Mouse (Mus musculus): ENCODE results near the gene Gp6. TPM values are rescaled to one million over a fixed set of nuclear protein-coding genes. Genes with fewer than 3 reads are reported as not detected.

Gene Gp6
- polyA plus RNA-seq, 2 experiments = 0.05 to 0.26 TPM

DNA sequence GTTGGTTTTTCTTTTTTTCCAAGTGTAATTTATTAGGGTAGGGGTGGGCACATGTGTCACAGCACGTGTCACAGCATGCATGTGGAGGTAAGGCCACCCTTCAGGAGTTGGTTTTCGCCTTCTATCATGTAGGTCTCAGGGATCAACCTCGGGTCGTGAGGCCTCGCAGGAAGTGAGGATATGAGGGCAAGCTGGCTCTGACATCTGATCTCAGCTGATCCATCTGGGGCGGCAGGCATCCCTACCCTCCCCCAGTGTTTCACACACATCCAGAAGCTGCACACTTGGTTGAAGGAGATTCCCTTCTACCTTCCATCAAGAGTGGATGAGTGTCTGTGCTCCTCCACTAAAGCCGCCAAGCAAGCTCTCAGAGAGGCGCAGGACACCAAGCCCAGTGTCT, 34.5 kb upstream of the Gp6 start:
- no peak for ATAC-seq (ENCODE audit: low FRiP score, low read depth)
- no peak for TF ChIP-seq POLR2A (IDR thresholded peaks at IDR 0.05; ENCODE audit: borderline replicate concordance, extremely low read depth, insufficient read depth, insufficient read length)
- DNase-seq (ENCODE audit: low spot score) = no peak
- Histone ChIP-seq H3K4me2 (replicated peaks; ENCODE audit: low read depth, low read length, severe bottlenecking) (no peak overlapping the region), H3K27me3 (ENCODE audit: control insufficient read depth, insufficient read depth, low read length) (no peaks in the 10 kb centered on the region), H3K9me3 (ENCODE audit: control insufficient read depth, low read length) (no peaks in the 10 kb centered on the region), H3K4me3 (replicated peaks; ENCODE audit: low read length) (no peak overlapping the region), H3K36me3 (ENCODE audit: control insufficient read depth, insufficient read depth, low read length) (peaks cover 77% of the 10 kb centered on the region), H3K9ac (ENCODE audit: low read depth, low read length, severe bottlenecking) (no peak overlapping the region), H3K4me1 (ENCODE audit: control insufficient read depth, insufficient read depth, low read length) (no peaks in the 10 kb centered on the region), H3K27ac (replicated peaks; ENCODE audit: low read depth, low read length) (no peak overlapping the region)
- WGBS = 88% methylated on average over 8 of the region's 8 CpGs

DNA sequence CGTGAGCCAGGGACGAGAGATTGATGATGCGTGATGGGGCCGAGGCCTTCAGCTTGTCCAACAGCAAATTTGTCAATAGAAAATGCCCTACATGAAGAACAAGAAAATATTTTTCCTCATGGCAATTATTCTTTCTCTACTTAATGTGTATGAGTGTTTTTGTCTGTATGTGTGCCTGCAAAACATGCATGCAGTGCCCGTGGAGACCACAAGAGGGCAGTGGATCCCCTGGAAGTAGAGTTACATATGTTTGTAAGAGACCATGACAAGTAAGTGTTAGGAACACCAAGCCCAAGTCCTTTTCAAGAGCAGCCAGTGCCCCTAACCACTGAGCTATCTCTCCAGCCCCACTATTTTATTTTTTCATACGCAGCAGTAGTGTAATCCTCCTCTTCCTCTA, 34.0 kb upstream of the Gp6 start:
- WGBS = 81% methylated on average over 6 of the region's 6 CpGs
- no peaks in the 10 kb centered on the region for H3K27me3 ChIP-seq (ENCODE audit: control insufficient read depth, insufficient read depth, low read length)
- no peak for TF ChIP-seq POLR2A (IDR thresholded peaks at IDR 0.05; ENCODE audit: borderline replicate concordance, extremely low read depth, insufficient read depth, insufficient read length)
- no peaks in the 10 kb centered on the region for H3K4me1 ChIP-seq (ENCODE audit: control insufficient read depth, insufficient read depth, low read length)
- no peak overlapping the region for H3K9ac ChIP-seq (ENCODE audit: low read depth, low read length, severe bottlenecking)
- H3K27ac ChIP-seq (replicated peaks; ENCODE audit: low read depth, low read length) = no peak overlapping the region
- no peak overlapping the region for H3K4me2 ChIP-seq (replicated peaks; ENCODE audit: low read depth, low read length, severe bottlenecking)
- no peak overlapping the region for H3K4me3 ChIP-seq (replicated peaks; ENCODE audit: low read length)
- peak; percentile 42 for DNase-seq (ENCODE audit: low spot score)
- H3K9me3 ChIP-seq (ENCODE audit: control insufficient read depth, low read length) = no peaks in the 10 kb centered on the region
- H3K36me3 ChIP-seq (ENCODE audit: control insufficient read depth, insufficient read depth, low read length) = peaks cover 76% of the 10 kb centered on the region
- ATAC-seq (ENCODE audit: low FRiP score, low read depth) = no peak

DNA sequence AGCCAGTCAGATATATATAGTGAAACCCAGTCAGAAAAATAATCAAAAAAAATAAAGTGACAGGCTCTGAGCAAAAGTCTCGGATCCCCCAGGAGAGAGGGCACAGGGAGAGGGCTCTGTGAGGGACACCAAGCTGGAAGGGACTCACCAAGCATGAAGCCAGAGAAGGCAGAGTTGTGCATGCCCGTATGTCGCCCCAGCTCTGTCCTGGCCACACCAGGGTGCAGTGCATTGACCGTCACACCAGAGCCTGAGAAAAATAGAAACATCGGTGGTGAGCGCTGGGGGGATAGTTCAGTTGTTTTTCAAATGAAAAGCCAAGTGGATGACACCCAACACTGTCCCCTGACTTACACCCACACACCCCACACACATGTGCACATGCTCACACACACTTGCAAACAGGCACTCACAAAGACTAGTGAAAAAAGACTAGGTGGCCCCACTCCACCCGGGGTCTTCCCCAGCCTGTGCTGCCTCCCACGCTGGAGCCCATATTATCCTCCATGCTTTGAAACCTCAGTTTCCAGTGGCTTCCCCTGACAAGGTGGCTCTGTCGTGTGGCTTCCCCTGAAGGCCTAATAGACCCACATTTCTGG, 32.8 kb upstream of the Gp6 start:
- Histone ChIP-seq H3K27ac (replicated peaks; ENCODE audit: low read depth, low read length) (no peak overlapping the region), H3K36me3 (ENCODE audit: control insufficient read depth, insufficient read depth, low read length) (peaks cover 80% of the 10 kb centered on the region), H3K9me3 (ENCODE audit: control insufficient read depth, low read length) (no peaks in the 10 kb centered on the region), H3K4me3 (replicated peaks; ENCODE audit: low read length) (no peak overlapping the region), H3K9ac (ENCODE audit: low read depth, low read length, severe bottlenecking) (no peak overlapping the region), H3K27me3 (ENCODE audit: control insufficient read depth, insufficient read depth, low read length) (no peaks in the 10 kb centered on the region), H3K4me1 (ENCODE audit: control insufficient read depth, insufficient read depth, low read length) (no peaks in the 10 kb centered on the region), H3K4me2 (replicated peaks; ENCODE audit: low read depth, low read length, severe bottlenecking) (no peak overlapping the region)
- 94% methylated on average over 9 of the region's 9 CpGs for WGBS
- DNase-seq (ENCODE audit: low spot score) (no peak), ATAC-seq (ENCODE audit: low FRiP score, low read depth) (no peak)
- TF ChIP-seq POLR2A (IDR thresholded peaks at IDR 0.05; ENCODE audit: borderline replicate concordance, extremely low read depth, insufficient read depth, insufficient read length) = no peak

DNA sequence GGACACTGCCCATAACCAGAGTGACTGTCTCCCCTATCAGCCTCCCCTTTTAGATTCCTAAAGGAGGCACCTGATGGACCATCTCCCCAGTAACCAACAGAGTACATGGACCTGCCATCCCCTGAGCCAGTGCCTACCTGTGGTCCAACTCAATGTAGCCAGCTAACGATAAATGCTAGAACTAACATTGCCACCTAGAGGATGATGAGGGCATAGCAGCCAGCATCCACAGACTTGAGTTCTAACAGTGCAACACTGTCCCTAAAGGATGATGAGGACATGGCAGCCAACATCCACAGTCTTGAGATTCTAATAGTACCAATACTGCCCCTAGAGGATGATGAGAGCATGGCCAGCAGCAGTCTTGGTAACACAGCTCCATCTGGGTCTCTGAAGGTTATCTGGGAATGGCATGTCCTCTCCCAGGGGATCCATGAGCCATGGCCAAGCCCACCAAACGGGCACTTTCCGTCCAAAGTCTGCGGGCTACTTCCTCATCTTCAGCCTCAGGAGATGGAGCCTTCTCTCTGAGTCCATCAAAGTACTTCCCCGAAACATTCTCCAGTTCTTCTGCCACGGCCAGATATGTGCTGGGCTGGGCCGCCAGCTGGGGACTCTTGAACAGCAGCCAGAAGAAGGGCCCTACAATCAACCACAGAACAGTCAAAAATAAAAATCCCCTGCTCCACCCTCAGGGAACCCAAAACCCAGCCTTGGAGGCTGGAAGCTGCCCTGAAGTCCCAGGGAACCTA, 29.8 kb upstream of the Gp6 start:
- 77% methylated on average over 7 of the region's 7 CpGs for WGBS
- ATAC-seq (ENCODE audit: low FRiP score, low read depth) (peak; percentile 90), DNase-seq (ENCODE audit: low spot score) (peak; percentile 98)
- H3K36me3 ChIP-seq (ENCODE audit: control insufficient read depth, insufficient read depth, low read length) = peaks cover 59% of the 10 kb centered on the region
- H3K4me3 ChIP-seq (replicated peaks; ENCODE audit: low read length) = no peak overlapping the region
- H3K9me3 ChIP-seq (ENCODE audit: control insufficient read depth, low read length) = no peaks in the 10 kb centered on the region
- H3K9ac ChIP-seq (ENCODE audit: low read depth, low read length, severe bottlenecking) = no peak overlapping the region
- TF ChIP-seq POLR2A (IDR thresholded peaks at IDR 0.05; ENCODE audit: borderline replicate concordance, extremely low read depth, insufficient read depth, insufficient read length) = no peak
- H3K27me3 ChIP-seq (ENCODE audit: control insufficient read depth, insufficient read depth, low read length) = no peaks in the 10 kb centered on the region
- H3K4me2 ChIP-seq (replicated peaks; ENCODE audit: low read depth, low read length, severe bottlenecking) = no peak overlapping the region
- H3K4me1 ChIP-seq (ENCODE audit: control insufficient read depth, insufficient read depth, low read length) = no peaks in the 10 kb centered on the region
- no peak overlapping the region for H3K27ac ChIP-seq (replicated peaks; ENCODE audit: low read depth, low read length)

DNA sequence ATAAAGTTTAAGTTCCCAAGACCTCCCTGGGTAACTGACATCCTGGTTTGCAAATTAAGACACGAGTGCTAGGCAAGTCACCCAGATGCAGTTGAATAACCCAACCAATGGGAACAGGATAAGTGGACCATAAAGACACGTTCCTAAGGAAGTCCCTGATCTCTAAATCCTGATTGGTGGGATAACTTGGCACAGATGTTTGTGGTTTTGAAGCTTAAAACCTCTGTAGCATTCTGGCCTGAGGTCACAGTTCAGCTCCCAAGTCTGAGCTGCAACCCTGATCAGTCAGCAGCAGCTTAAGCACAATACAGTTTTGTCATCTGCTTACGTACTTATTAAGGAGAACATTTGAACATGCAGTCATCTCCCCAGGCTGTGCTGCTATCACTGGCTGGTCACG, 22.7 kb upstream of the Gp6 start:
- Histone ChIP-seq H3K9me3 (ENCODE audit: control insufficient read depth, low read length) (no peaks in the 10 kb centered on the region), H3K27ac (replicated peaks; ENCODE audit: low read depth, low read length) (no peak overlapping the region), H3K4me3 (replicated peaks; ENCODE audit: low read length) (no peak overlapping the region), H3K27me3 (ENCODE audit: control insufficient read depth, insufficient read depth, low read length) (no peaks in the 10 kb centered on the region), H3K4me1 (ENCODE audit: control insufficient read depth, insufficient read depth, low read length) (no peaks in the 10 kb centered on the region), H3K4me2 (replicated peaks; ENCODE audit: low read depth, low read length, severe bottlenecking) (no peak overlapping the region), H3K36me3 (ENCODE audit: control insufficient read depth, insufficient read depth, low read length) (peaks cover 6% of the 10 kb centered on the region), H3K9ac (ENCODE audit: low read depth, low read length, severe bottlenecking) (no peak overlapping the region)
- 59% methylated on average over 4 of the region's 4 CpGs for WGBS
- DNase-seq (ENCODE audit: low spot score) (no peak), ATAC-seq (ENCODE audit: low FRiP score, low read depth) (no peak)
- TF ChIP-seq POLR2A (IDR thresholded peaks at IDR 0.05; ENCODE audit: borderline replicate concordance, extremely low read depth, insufficient read depth, insufficient read length) = no peak
